Mouse (Mus musculus): ENCODE results near the gene Pik3cg.

- TF ChIP-seq POLR2A (IDR thresholded peaks at IDR 0.05; ENCODE audit: extremely low read depth, insufficient read depth, low read length), result no peak
- no peak for TF ChIP-seq CTCF (IDR thresholded peaks at IDR 0.05; ENCODE audit: low read depth, low read length)
These were observed 6.7 kb upstream of the Pik3cg start for GRCm38 (mm10) chr12:32215143-32215542.

Measured in liver, adult 2 months (tissue).